Mouse (Mus musculus) adrenal gland, adult 18-20 months (tissue): ENCODE measurements around the gene Adprhl2. TPM values are rescaled to one million over a fixed set of nuclear protein-coding genes. Genes with fewer than 3 reads are reported as not detected.

ENCODE experiments used
- DNase-seq, 2 experiments: peaks; one replicate each; pipeline ENCODE4 v3.0.0; 2021 to 2022; ENCODE audit warnings: low spot score in 2 of 2
- total RNA-seq, 2 experiments: library from RNA; stranded (reverse); gene quantifications; 1 replicate in 1 of 2; 2 replicates in 1 of 2; pipeline ENCODE4 v1.2.3; 2021

The Adprhl2 gene
- total RNA-seq, 2 experiments from 2014 or later, result 31.0 to 31.2 TPM

- DNase-seq, result no peak
Measured at GRCm38 (mm10) chr4:126309211-126309921, 12.1 kb downstream of the Adprhl2 start.

GRCm38 (mm10) chr4:126306827-126307226 lies 14.7 kb downstream of the Adprhl2 start:
- DNase-seq, result no peak

- no peak for DNase-seq
Measured at GRCm38 (mm10) chr4:126306058-126306457, 15.4 kb downstream of the Adprhl2 start.

- no peak for DNase-seq
Measured at GRCm38 (mm10) chr4:126305428-126305827, 16.1 kb downstream of the Adprhl2 start.

- no peak for DNase-seq
Measured at GRCm38 (mm10) chr4:126303877-126304276, 17.6 kb downstream of the Adprhl2 start.

GRCm38 (mm10) chr4:126301584-126302309 lies 19.8 kb downstream of the Adprhl2 start:
- no peak for DNase-seq

GRCm38 (mm10) chr4:126300916-126301583 lies 20.5 kb downstream of the Adprhl2 start:
- DNase-seq, result no peak

- peak; percentile 61 to 64 for DNase-seq
Measured at GRCm38 (mm10) chr4:126296617-126297101, 24.8 kb downstream of the Adprhl2 start.

- no peak for DNase-seq
Measured at GRCm38 (mm10) chr4:126295937-126296336, 25.6 kb downstream of the Adprhl2 start.

- no peak for DNase-seq
Measured at GRCm38 (mm10) chr4:126295152-126295551, 26.4 kb downstream of the Adprhl2 start.

GRCm38 (mm10) chr4:126291196-126291595 lies 30.3 kb downstream of the Adprhl2 start:
- no peak for DNase-seq

GRCm38 (mm10) chr4:126290314-126290713 lies 31.2 kb downstream of the Adprhl2 start:
- no peak for DNase-seq

GRCm38 (mm10) chr4:126288085-126288666 lies 33.3 kb downstream of the Adprhl2 start:
- DNase-seq, result no peak

- no peak for DNase-seq
Measured at GRCm38 (mm10) chr4:126287302-126287995, 34.1 kb downstream of the Adprhl2 start.

GRCm38 (mm10) chr4:126286492-126286891 lies 35.0 kb downstream of the Adprhl2 start, which contains the start of gene Col8a2:
Col8a2 (plus strand) TSS chr4:126286793.
- DNase-seq, result peak in 1 of 2 experiments; percentile 44

GRCm38 (mm10) chr4:126283582-126283981 lies 37.9 kb downstream of the Adprhl2 start:
- no peak for DNase-seq

- DNase-seq, result no peak
Measured at GRCm38 (mm10) chr4:126281706-126282105, 39.8 kb downstream of the Adprhl2 start.

GRCm38 (mm10) chr4:126278961-126279360 lies 42.5 kb downstream of the Adprhl2 start:
- DNase-seq, result no peak

GRCm38 (mm10) chr4:126278565-126278915 lies 43.0 kb downstream of the Adprhl2 start:
- DNase-seq, result no peak

- peak in 1 of 2 experiments; percentile 49 for DNase-seq
Measured at GRCm38 (mm10) chr4:126277906-126278564, 43.5 kb downstream of the Adprhl2 start.
